Mouse (Mus musculus) induced T-regulatory cell, adult 2 months (primary cell): ENCODE measurements around the gene Ipo13.

Experiments used
- DNase-seq: peaks from one replicate; pipeline ENCODE4 v3.0.0-alpha.2; 2012; ENCODE audit warnings: low read depth

Ipo13 gene

DNA sequence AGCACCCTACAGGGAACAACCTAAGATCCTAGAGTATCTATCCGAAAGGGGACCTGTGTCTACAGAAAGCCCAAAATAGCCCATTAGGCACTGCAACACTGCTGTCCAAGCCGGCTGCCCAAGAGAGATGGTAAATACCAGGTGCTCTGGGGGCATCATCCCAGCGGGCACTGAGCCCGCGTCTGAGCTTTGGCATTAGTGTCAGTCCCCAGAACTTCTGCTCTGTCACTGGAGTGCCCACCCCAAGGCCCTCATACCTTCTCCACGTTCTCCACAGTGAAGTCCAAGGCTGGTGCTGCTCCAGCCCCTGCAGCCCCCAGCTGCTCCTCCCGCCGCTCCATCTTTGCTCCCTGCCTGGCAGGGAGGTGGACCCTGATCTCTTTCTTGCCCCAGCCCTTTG is 768 bp downstream of the Ipo13 start:
- DNase-seq = no peak

DNA sequence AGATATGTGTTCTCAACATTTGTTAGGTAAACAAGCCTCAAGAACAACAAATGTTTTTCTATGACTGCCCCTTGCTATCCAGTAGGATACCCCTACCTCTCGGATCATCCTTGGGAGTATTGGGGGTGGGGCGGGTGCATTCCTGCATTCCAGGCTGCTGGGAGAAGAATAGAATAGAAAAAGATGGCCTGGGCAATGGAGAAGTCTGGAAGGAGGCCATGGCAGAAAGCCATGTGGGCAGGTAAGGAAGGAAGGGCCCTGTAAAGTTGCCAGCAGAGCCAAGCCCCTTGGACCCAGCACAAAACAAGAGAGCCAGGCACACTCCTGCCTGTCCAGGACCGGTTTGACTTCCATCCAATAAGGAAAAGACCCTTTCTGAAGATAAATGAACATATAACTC is 1.4 kb downstream of the Ipo13 start:
- no peak for DNase-seq

DNA sequence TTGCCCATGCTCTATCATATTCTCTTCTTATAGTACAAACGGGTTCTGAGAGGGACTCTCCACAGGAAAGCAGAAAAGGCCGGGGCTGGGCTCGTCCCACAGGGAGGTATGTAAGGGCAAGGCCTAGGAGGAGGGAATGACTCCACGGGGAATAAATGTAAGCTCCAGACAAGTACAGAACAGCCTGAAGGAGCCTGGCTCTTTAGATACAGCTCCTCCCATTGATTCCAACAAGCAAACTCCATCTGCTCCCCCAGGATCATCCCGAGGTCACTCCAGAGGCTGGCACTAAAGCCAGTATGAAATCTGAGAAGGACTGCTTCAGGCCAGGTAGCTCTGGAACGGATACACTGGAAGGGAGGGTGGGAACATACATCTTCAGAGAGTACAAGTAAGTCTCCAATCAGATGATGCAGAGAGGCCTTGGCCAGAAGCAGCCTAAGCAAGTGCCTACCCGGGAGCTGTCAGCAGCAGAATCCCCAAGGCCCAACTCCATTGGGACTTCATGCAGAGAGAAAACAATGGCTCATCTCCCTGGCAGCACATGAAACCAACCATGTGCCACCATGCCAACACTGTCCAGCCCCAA is 2.0 kb downstream of the Ipo13 start:
- DNase-seq = no peak

DNA sequence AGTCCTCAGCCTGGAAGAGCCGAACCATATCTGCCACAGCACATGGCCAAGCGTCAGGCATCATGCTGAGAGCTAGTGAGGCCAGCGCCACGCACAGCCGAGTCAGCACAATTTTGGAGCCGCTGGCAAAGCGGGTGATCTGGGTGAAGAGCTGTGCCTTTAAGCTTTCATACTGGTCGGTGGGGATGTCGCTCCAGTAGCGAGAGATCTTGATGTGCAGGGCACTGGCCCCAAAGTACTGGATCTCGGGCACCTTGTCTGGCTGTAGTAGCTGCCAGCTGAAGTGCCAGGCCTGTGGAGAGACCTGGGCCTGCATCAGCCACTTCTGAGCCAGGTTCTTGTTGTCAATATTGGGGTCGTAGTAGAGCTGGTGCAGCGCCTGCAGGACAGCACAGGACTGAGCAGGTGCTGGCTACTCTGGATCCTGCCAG is 2.7 kb downstream of the Ipo13 start:
- DNase-seq = no peak

DNA sequence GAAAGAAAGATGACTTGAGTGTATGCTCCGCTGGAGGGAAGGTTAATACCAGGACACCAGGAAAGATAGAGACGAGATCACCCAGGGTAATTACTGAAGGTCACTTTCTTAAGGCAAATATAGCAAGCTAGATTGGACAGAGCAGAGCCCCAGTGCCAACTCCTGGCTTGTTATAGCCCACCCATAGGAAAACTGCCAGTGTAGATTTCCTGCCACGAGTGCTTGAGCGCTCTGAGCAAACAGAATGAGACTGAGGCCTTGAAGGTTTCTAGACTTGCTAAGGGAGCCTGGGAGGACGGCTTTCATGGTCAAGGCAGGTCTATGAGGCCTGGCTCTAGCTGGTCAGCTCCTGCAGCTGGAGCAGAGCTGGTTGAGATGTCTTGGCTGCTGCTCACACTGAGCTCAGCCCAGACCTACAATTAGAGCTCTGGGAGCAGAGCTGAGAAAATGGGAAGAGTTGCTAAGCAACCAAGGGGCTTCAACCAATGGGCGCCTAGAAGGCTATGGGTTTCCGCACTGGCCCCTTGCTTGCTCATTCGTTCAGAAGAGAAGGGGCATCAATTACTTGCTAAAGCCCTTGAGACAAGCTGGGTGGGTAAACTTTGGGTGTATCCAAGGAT is 5.9 kb downstream of the Ipo13 start:
- no peak for DNase-seq

DNA sequence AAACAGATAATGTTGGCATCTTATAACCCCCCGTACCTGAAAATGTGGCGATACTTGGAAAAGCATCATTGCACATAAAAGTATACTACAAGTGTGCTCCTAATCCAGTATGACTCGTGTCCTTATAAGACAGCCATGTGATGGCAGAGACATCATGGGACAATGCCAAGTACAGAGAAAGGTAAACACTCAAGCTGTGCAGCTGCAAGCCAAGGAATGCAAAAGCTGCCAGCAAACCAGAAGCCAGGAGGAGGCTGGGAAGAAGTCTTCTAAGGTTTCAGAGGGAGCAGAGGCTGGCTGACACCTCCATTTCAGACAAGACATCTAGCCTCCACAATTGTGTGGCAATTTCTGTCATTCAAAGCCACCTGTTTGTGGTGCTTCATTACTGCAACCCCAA is 8.6 kb downstream of the Ipo13 start:
- DNase-seq = no peak

DNA sequence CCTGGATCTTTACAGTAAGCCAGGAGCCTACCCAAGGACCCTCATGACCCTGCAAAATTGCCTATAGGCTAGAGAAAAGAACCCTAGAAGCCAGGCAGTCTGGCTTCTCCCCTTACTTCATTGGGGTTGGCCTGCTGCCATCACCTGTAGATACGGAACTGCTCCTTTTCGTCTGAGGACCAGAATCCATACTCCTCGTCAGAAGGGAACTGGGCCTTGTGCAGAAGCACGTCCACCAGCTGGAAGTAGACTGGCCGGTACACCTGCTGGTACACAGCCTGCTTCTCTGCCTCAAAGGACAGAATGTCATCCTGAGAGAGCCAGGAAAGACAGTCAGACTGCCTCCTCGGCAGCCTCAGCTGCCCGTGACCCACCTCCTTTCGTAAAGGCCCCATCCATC is 10.0 kb downstream of the Ipo13 start:
- no peak for DNase-seq

DNA sequence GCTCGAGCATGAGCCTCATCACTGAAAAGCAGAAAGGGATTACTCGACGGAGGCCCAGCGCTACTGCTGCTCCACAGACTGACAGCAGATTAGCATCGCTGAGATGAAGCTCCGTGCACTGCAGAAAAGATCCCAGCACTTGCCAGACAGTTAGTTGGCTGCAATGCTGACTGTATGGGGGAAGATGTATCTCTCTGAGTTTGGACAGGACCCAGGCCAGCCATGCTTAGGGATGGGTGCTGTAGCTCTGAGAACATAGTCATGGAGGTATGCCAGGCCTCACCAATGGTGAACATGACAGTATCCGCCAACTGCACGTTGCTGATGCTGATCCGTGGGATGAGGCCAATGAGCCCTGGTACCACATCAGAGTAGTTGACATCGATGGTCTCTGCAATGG is 10.7 kb downstream of the Ipo13 start:
- no peak for DNase-seq

DNA sequence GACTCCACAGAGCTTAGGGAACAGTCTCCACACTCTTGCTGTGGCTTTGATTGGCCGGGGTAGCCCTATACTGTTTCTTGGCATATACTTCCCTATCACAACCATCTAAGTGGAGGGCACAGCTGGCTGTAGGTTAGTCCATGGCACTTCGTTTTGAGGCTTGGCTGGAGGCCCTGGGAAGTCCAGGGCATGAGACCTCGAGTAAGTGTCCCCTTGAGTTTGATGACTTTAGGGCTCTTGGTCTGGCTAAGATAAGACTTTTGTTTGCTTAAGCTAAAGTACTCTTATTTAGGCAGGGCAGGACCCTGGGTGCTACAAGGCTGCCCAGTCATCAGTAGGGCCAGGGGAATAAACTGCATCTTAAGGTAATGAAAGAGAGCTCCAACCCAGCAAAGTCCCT is 16.7 kb downstream of the Ipo13 start:
- no peak for DNase-seq

DNA sequence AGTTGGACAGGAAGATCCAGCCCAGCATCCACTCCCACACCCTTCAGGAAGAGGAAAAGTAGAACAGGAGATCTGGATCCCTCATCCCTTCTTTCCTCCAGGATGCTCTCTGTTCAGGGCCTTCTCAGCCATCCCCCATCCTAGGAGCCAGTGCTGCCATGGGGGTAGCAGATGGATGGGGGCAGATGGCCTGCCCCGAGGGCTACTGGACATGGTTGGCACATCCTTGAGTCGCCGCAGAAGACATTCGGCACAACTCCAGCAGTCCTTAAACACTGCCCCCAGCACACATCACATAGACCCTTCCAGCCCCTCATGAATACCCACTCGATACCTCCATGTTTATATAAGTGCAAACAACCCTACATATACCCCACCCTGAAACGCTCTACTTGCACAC is 18.8 kb downstream of the Ipo13 start:
- no peak for DNase-seq

DNA sequence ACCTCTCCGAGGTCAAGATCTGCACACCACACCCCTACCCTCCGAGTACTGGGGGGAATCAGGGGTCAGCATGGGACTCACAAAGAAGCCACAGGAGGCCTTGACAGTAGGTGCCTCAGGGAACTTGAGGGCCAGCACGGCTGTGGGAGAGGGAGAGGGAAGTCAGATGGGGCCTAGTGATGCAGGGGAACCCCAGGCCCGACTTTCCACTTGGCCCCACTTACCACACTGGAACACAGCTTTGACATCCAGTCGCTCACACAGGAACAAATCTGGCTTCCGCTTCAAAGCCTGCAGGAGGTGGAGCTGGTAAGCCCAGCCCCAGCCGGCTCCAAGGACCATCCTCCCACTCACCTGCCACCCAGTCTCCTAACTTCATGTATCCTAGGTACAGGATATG is 19.5 kb downstream of the Ipo13 start:
- no peak for DNase-seq

DNA sequence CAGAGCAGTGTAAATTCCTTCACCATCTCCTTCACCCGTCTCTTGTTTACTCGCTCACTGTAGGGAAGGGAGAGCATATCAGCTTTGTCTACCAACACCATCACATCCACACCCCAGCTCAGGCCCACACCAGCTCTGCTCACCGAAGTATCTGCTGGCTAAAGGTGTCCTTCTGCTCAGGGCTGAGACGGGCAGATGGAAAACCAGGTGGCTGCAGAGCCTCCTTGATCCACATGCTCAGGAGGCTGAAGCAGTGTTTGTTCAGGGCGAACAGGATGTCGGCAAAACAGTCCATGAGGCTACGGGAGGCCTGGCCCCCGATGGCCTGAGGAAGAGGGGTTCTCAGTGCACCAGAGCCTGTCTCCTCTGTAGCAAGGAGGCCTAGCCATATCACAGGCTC is 20.2 kb downstream of the Ipo13 start:
- no peak for DNase-seq

DNA sequence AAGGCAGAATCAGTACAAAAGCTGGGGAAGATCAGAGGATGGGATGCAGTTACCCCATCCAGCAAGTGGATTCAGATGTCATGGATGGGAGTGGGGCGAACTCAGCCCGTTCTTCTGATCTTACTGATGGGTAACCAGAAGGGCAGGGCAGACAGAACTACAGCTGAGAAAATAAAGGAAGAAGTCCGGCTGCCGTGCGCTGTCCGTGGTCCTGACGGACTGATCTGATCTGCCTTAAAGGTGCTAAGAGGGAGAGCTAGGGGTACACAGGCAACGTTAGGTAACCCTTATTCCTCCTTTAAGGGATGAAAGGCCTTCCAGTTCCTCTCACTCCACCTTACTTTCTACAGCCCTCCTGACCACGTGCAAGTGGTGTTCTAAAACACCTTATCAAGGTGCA is 21.4 kb downstream of the Ipo13 start:
- peak; percentile 72 for DNase-seq

DNA sequence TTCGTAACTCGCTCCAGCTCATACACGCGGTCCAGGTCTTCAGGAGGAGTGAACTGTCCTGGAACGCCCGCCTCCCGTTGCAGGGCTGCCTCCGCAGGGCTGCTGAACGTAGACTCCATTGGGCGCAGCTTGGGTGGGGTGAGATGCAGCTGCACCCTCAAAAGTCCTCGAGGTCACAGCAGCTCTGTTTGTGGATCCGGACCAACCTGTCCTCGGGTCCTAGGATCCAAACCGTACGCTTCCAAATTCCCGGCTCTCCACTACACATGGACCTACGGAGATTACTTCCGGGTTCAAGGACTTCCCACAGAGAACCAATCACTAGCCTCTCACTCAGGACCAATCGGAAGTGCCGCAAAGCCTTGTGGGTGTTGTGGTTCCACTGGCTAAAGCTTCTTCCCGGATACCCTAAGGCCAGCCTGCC is 23.0 kb downstream of the Ipo13 start, which contains the start of gene Dph2:
Gene Dph2 (minus strand): TSS at position 295 of the 424 bp plus-strand sequence.
- DNase-seq = peak; percentile 92

DNA sequence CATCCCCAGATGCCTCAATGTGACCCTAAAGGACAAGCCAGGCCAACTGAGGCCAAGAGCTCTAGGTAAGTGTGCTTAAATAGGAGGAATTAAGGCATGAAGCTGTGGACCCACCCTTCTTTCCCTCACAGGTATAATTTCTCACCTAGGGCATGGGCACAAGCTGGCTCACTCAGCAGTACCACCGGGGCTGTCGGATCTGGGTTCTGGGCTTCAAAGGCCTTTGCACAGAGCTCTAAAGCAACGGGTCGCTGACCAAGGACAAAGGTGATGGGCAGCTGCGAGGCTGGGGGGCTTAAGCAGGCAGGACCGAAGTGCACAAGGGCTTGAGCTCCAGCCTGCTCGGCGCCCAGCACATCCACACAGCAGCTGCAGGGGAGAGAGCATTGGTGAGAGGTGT is 24.0 kb downstream of the Ipo13 start:
- no peak for DNase-seq

DNA sequence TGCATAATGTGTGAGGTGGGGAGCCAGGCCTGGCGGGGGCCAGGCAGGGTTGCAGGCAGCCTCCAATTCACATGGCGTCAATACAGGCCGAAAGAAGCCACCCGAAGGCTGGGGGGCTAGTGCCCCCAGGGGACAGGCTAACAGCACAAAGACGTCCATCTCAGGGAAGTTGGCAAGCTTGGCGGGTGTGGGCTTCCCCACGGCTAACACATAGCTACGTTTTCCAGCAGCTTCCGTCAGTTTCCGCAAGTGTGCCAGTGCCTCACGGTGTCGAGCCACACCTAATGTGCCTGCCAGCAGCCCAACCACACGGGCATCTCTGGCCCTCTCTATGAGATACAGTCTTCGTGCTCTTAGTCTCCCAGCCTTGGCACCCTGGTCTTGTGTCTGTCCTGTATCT is 24.8 kb downstream of the Ipo13 start:
- no peak for DNase-seq

DNA sequence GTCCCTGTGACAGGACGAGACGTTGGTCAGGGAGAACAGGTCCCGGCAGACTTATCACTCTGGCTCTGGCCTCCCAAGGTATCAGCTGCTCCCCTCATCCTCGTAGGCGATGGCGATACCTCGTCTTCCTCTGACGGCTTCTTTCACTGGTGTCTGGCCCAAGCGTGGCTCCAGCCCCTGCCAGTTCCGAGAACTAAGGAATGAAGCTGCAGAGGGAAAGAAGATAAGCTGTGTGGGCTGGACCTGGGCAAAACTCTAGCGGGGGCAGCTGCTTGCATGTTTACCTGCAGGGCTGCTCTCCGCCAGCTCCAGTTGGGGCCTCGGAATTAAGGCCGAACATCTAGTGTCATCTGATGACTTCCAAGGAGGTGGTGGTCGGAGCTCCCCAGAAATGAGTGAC is 25.3 kb downstream of the Ipo13 start:
- no peak for DNase-seq

DNA sequence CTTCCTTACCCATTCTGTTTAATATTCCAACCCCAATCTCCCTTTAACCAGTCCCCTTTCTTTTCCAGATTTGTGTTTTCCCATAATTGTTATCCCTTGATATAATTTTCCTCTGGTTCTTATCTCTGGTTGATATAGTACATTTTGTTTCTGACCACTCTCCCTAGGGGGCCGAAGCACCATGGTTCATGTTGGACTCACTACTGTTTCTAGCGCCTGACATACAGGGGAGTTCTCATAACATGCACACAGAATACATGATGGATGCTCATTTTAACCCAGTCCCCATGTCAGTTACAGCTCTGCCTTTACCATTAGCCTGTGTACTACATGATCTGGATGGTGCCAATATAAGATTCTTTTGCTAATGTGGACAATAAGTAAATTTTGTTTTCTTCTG is 26.9 kb downstream of the Ipo13 start:
- no peak for DNase-seq

DNA sequence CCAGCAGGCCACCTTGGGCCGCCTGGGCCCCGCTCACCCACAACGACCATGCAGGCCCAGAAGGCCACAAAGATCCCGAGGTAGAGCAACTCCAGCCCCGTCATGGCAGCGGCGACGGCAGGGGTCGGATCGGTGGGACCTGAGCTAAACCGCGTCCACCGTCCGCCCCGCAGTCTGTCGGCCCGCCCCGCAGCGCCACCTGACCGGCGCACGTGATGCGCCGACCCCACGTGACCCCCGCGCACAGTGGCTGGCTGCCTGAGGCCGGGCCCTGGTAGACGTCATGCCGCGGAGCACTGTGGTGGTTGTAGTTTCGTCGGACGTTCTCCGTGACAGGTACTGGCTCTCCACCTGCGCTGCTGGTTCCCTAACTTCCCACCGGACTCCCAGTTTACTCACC is 27.7 kb downstream of the Ipo13 start, which contains the start of gene Atp6v0b:
Gene Atp6v0b (minus strand): TSS at position 201 of the 400 bp plus-strand sequence.
- peak; percentile 92 for DNase-seq

DNA sequence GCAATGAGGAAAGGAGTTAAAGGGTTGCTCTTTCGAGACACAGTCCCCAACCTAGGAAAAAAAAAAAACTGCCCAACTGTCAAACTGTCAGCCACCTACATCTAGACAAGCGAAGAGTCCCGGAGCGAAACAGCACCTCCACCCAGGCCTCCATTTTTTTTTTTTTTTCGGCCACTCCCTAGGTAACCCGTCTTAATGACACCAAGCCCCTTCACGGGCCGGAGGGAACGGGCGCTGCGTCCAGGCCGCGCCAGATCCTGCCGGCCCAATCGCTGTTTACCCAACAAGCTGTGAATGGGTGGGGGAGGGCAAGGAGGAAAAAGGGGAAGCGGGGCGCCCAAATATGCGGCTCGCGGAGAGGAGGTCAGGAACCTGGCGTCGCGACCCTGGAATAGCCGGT is 28.2 kb downstream of the Ipo13 start:
- DNase-seq = no peak

DNA sequence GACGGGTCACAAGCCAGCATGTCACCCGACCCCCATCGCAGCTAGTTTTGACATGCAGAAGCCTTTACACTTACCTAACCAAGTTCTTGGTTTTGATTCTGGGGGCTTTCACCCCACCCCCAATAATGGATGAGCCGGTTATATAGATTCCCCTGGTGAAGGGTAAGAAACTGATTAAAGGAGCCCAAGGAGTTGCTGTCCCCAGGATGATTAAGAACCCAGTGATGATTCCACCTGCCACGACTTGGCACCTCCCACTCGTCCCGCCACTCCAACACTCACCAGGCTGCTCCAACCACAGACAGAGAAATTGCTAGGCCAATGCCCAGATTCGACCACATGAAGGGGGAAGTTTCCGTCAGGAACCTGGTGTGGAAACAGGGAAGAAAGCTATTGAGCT is 28.8 kb downstream of the Ipo13 start:
- DNase-seq = no peak

DNA sequence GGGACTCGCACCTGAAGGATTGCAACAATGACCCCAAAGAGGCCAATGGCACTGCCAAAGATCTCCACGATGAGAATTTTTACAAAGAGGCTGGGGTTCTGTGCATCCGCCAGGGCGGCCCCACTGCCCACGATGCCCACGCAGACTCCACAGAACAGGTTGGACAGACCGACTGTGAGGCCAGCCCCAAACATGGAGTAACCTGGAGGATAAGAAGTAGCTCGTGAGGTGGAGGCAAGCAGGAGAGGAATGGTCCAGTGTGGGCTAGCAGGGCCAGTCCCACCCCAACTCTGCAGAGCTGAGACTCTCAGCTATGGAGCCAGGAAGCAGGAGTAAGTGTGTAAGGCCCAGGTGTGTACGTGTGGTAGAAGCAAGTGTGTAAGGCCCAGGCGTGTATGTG is 29.7 kb downstream of the Ipo13 start:
- DNase-seq = no peak

DNA sequence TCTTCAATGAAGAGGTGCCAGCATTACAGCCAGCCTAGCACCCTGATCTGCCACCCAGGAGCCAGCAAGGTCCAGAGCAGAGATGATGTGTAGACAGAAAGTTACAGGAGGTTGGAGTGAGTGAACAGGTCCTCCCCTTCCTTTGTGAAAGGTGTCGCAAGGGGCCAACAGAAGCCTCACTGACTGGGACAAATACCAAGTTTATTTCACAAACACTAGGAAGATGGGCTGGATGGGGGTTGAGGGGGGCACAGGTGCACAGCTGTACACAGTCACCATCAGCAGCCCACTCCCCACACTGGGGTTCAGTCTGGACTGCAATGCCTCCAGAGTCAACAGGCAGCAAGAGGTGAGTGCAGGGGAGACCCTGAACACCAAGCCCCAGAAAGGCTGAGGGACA is 30.7 kb downstream of the Ipo13 start:
- DNase-seq = no peak
